Mouse (Mus musculus) forebrain, embryonic 12.5 days (tissue): ENCODE measurements around the gene Cnpy1. TPM values are rescaled to one million over a fixed set of nuclear protein-coding genes. Genes with fewer than 3 reads are reported as not detected.

Experiments used
- ATAC-seq: fragments of 200-750 bp; cut with Nextera tagmentation; 2 replicates; pipeline ENCODE4 v1.8.0; 2017; ENCODE audit warnings: moderate TSS enrichment; ENCODE audit not compliant: low FRiP score
- H3K27ac ChIP-seq: fragments of 300-500 bp; sonication (generic); 2 replicates; pipeline ENCODE4 v1.5.1; 2016; ENCODE audit warnings: mild to moderate bottlenecking
- H3K27me3 ChIP-seq: fragments of 300-500 bp; sonication (generic); 2 replicates; pipeline ENCODE4 v1.6.1; 2016; ENCODE audit warnings: mild to moderate bottlenecking
- H3K36me3 ChIP-seq: fragments of 300-500 bp; sonication (generic); replicated peaks from 2 replicates; pipeline ENCODE4 v1.6.1; 2016; ENCODE audit warnings: mild to moderate bottlenecking
- H3K4me1 ChIP-seq: fragments of 300-500 bp; sonication (generic); 2 replicates; pipeline ENCODE4 v1.6.1; 2016
- H3K4me2 ChIP-seq: fragments of 300-500 bp; sonication (generic); 2 replicates; pipeline ENCODE4 v1.6.1; 2016; ENCODE audit warnings: mild to moderate bottlenecking, moderate library complexity
- H3K4me3 ChIP-seq: fragments of 300-500 bp; sonication (generic); replicated peaks from 2 replicates; pipeline ENCODE4 v1.5.1; 2016; ENCODE audit warnings: mild to moderate bottlenecking
- H3K9ac ChIP-seq: fragments of 300-500 bp; sonication (generic); 2 replicates; pipeline ENCODE4 v1.6.1; 2016; ENCODE audit warnings: mild to moderate bottlenecking
- H3K9me3 ChIP-seq: fragments of 300-500 bp; sonication (generic); 2 replicates; pipeline ENCODE4 v1.6.1; 2016
- WGBS: fragments of 180-500 bp; shearing (Covaris S2); methylation state at CpG from one replicate; pipeline ENCODE4 v1.1.7; 2016; 5-methylcytosine and 5-hydroxymethylcytosine counted together
- polyA plus RNA-seq: library from polyadenylated mRNA; unstranded; fragments of >200 nt; fragmentation: Nextera tagmentation; extraction: Ambion mirVana; gene quantifications from 2 replicates; pipeline ENCODE4 v1.2.1, GENCODE M21; 2016

Cnpy1 gene
- polyA plus RNA-seq, 1 experiment from 2014 or later: 3.2 TPM

DNA sequence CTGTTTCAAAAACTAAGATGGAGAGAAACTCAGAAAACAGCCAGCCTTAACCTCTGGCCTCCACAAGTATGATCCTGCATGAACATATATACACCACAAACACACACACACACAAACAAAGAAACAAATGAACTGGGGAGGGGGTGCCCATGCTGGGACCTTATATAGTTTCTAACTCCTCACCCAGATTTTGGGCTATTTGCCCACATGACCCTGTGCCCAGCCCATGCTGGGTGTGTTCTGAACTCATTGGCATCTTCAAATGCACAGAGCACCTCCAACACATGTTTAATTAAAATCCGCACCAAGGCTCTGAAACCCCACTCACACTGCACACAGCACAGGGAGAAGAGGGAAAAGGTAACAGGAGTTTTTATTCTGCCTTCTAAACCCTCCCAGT lies 14.3 kb upstream of the Cnpy1 start:
- Histone ChIP-seq H3K4me1 (peaks cover 5% of the 10 kb centered on the region; the same call in 1 of the 2 replicates), H3K4me2 (no peak overlapping the region), H3K4me3 (no peak overlapping the region), H3K9me3 (no peaks in the 10 kb centered on the region), H3K27ac (no peak overlapping the region), H3K36me3 (no peaks in the 10 kb centered on the region), H3K27me3 (no peaks in the 10 kb centered on the region), H3K9ac (no peak overlapping the region)
- 87% methylated on average over 1 of the region's 1 CpGs for WGBS
- no peak for ATAC-seq

- H3K27ac ChIP-seq: no peak overlapping the region
- WGBS: 65% methylated on average over 1 of the region's 1 CpGs
- no peaks in the 10 kb centered on the region for H3K27me3 ChIP-seq
These were observed 13.8 kb upstream of the Cnpy1 start for GRCm38 (mm10) chr5:28259385-28259784.

GRCm38 (mm10) chr5:28257816-28258215 lies 12.2 kb upstream of the Cnpy1 start:
- WGBS: 77% methylated on average over 4 of the region's 4 CpGs
- Histone ChIP-seq H3K9me3 (no peaks in the 10 kb centered on the region), H3K27me3 (no peaks in the 10 kb centered on the region), H3K36me3 (no peaks in the 10 kb centered on the region), H3K9ac (no peak overlapping the region), H3K27ac (no peak overlapping the region), H3K4me1 (no peaks in the 10 kb centered on the region), H3K4me3 (no peak overlapping the region), H3K4me2 (no peak overlapping the region)
- ATAC-seq: no peak

More at GRCm38 (mm10) chr5:28259385-28259784, 13.8 kb upstream of the Cnpy1 start:
- Histone ChIP-seq H3K4me2 (no peak overlapping the region), H3K4me1 (peaks cover 5% of the 10 kb centered on the region; the same call in 1 of the 2 replicates), H3K9me3 (no peaks in the 10 kb centered on the region), H3K9ac (no peak overlapping the region), H3K4me3 (no peak overlapping the region), H3K36me3 (no peaks in the 10 kb centered on the region)
- no peak for ATAC-seq

GRCm38 (mm10) chr5:28252999-28253398 lies 7.4 kb upstream of the Cnpy1 start:
- Histone ChIP-seq H3K36me3 (no peaks in the 10 kb centered on the region), H3K27me3 (no peaks in the 10 kb centered on the region), H3K4me1 (peaks cover 8% of the 10 kb centered on the region), H3K4me2 (no peak overlapping the region), H3K27ac (no peak overlapping the region), H3K9ac (no peak overlapping the region), H3K4me3 (no peak overlapping the region), H3K9me3 (no peaks in the 10 kb centered on the region)
- no peak for ATAC-seq
- 89% methylated on average over 4 of the region's 4 CpGs for WGBS

GRCm38 (mm10) chr5:28252260-28252659 lies 6.7 kb upstream of the Cnpy1 start:
- no peaks in the 10 kb centered on the region for H3K9me3 ChIP-seq
- H3K9ac ChIP-seq: no peak overlapping the region
- WGBS: 82% methylated on average over 4 of the region's 4 CpGs
- ATAC-seq: no peak
- H3K27me3 ChIP-seq: no peaks in the 10 kb centered on the region
- H3K27ac ChIP-seq: no peak overlapping the region
- peaks cover 8% of the 10 kb centered on the region for H3K4me1 ChIP-seq
- no peaks in the 10 kb centered on the region for H3K36me3 ChIP-seq
- no peak overlapping the region for H3K4me2 ChIP-seq
- no peak overlapping the region for H3K4me3 ChIP-seq

DNA sequence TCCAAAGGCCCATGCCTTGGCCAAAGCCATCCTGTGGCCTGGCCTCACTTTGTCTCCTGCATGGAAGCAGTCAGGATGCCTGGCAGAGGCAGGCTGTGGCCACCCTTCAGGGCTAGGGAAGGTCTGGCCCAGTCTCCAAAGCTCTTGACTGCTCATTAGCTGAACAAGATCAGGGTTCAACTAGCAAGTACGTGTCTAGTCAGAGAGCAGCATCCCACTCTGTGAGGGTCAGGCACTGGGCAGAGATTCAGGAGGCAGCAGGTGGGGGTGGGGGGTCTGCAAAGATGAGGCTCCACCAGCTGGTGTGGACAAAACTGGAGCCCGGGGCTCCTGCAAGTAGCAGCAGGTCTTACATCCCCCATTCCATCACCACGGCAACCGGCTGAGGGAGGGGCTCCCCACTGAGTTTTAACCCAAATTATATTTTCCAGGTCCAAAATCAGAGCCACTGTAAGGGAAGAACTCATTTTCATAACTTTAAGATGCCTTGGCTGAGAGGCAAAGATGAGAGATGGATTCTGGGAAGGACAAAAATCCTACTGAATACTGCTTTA lies 5.7 kb upstream of the Cnpy1 start:
- Histone ChIP-seq H3K9ac (no peak overlapping the region), H3K4me1 (peaks cover 8% of the 10 kb centered on the region), H3K4me2 (no peak overlapping the region), H3K27ac (no peak overlapping the region), H3K9me3 (no peaks in the 10 kb centered on the region), H3K4me3 (no peak overlapping the region), H3K36me3 (no peaks in the 10 kb centered on the region), H3K27me3 (no peaks in the 10 kb centered on the region)
- WGBS: 38% methylated on average over 4 of the region's 4 CpGs
- no peak for ATAC-seq

DNA sequence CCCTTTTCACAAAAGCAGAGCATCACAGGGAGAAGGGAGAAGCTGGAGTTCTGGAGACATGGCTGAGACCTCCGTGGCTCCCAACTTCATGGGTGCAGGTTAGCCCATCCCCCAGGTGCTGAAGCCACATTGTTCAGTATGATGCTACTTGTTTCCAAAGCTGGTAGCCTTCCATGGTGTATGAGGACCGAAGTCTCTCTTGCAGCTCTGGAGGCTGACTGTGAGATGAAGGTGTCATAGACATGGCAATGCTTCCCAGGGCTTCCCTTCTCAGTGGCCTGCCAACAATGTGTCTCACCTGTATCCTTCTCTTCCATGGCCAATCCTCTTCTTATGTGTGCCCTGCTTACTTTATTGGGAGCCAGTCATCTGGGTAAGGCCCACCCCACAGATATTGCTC lies 4.9 kb upstream of the Cnpy1 start:
- H3K4me2 ChIP-seq: no peak overlapping the region
- H3K9ac ChIP-seq: no peak overlapping the region
- 89% methylated on average over 2 of the region's 2 CpGs for WGBS
- H3K36me3 ChIP-seq: no peaks in the 10 kb centered on the region
- no peak overlapping the region for H3K4me3 ChIP-seq
- H3K4me1 ChIP-seq: peaks cover 8% of the 10 kb centered on the region
- H3K27ac ChIP-seq: no peak overlapping the region
- no peak for ATAC-seq
- no peaks in the 10 kb centered on the region for H3K9me3 ChIP-seq
- no peaks in the 10 kb centered on the region for H3K27me3 ChIP-seq

- 68% methylated on average over 4 of the region's 4 CpGs for WGBS
- Histone ChIP-seq H3K4me2 (no peak overlapping the region), H3K9ac (no peak overlapping the region), H3K4me1 (0 out of 2 replicates have a peak, but pooled peaks cover 3% of the 10 kb centered on the region), H3K9me3 (no peaks in the 10 kb centered on the region), H3K27me3 (no peaks in the 10 kb centered on the region), H3K27ac (no peak overlapping the region), H3K36me3 (no peaks in the 10 kb centered on the region), H3K4me3 (no peak overlapping the region)
- ATAC-seq: no peak
These were observed 485 bp downstream of the Cnpy1 start for GRCm38 (mm10) chr5:28245121-28245520.

DNA sequence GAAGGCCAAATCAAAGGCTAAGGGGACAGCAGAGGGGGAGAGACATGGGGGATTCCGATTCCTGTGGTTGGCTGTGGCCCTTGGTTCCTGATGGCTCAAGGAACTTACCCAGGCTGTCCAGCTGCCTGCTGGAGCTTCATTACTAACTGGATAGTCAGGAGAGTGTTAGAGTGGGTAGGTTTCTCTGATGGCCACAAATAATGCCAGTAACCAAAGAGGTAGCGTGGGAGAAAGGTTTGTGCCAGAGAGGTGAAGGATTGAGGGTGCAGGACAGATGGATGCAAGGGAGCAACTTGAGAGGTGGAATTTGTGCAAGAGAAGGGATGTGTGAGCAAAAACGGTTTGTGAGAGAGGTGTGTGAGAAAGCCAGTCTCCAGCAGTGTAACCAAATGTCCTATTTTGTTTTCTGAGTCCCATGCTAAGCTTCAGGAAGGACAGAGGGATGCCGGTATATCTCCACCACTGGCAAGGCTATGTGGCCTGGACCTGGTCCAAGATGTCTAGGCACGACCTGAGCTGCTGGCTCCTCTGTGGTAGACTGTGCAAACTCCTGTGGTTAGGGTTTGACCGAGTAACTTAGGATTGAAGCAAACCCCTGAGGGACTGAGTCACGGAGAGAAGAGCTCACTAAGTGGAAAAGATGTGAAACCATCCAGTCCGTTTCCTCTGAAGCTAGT lies 2.0 kb downstream of the Cnpy1 start:
- Histone ChIP-seq H3K27me3 (no peaks in the 10 kb centered on the region; the same call in none of the 2 replicates), H3K9me3 (no peaks in the 10 kb centered on the region), H3K4me1 (0 out of 2 replicates have a peak, but pooled peaks cover 3% of the 10 kb centered on the region), H3K9ac (no peak overlapping the region), H3K27ac (no peak overlapping the region), H3K36me3 (no peaks in the 10 kb centered on the region), H3K4me2 (no peak overlapping the region), H3K4me3 (no peak overlapping the region)
- whole genome bisulfite sequencing: 81% methylated on average over 8 of the region's 8 CpGs
- ATAC-seq: no peak

DNA sequence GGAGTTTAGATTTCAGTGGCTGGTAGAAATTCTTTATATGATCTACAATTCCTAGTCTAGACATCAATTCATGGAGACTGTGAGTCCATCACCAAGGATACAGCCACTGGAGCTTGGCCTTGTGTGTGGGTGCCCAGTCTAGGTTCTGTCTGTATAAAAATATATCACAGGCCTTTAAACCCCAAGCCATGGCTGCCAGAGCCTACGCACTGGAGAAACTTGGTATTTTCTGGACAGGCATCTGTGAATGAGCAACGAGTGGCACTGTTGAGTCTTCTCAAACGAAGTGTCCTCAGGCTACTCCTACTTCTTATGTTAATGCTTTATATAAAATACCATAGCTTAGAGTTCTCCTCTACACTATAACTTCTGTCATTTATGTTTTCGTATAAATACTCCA lies 4.2 kb downstream of the Cnpy1 start:
- H3K4me1 ChIP-seq: peaks cover 19% of the 10 kb centered on the region; the same call in 1 of the 2 replicates
- WGBS: 82% methylated on average over 4 of the region's 4 CpGs
- H3K4me3 ChIP-seq: no peak overlapping the region
- H3K27me3 ChIP-seq: peaks cover 4% of the 10 kb centered on the region
- no peaks in the 10 kb centered on the region for H3K36me3 ChIP-seq
- ATAC-seq: no peak
- H3K9ac ChIP-seq: no peak overlapping the region
- no peaks in the 10 kb centered on the region for H3K9me3 ChIP-seq
- H3K27ac ChIP-seq: no peak overlapping the region
- H3K4me2 ChIP-seq: no peak overlapping the region

- Histone ChIP-seq H3K9me3 (no peaks in the 10 kb centered on the region), H3K9ac (no peak overlapping the region), H3K27ac (no peak overlapping the region), H3K27me3 (peaks cover 4% of the 10 kb centered on the region), H3K4me1 (peaks cover 23% of the 10 kb centered on the region), H3K4me3 (no peak overlapping the region), H3K36me3 (no peaks in the 10 kb centered on the region), H3K4me2 (no peak overlapping the region)
- ATAC-seq: no peak
- WGBS: 84% methylated on average over 5 of the region's 5 CpGs
These were observed 5.8 kb downstream of the Cnpy1 start for GRCm38 (mm10) chr5:28239829-28240228.

GRCm38 (mm10) chr5:28238876-28239275 lies 6.7 kb downstream of the Cnpy1 start:
- Histone ChIP-seq H3K27ac (no peak overlapping the region), H3K9me3 (no peaks in the 10 kb centered on the region), H3K36me3 (no peaks in the 10 kb centered on the region), H3K9ac (no peak overlapping the region), H3K4me2 (no peak overlapping the region), H3K27me3 (peaks cover 4% of the 10 kb centered on the region), H3K4me3 (no peak overlapping the region), H3K4me1 (peaks cover 23% of the 10 kb centered on the region)
- 75% methylated on average over 5 of the region's 5 CpGs for WGBS
- no peak for ATAC-seq

GRCm38 (mm10) chr5:28238152-28238551 lies 7.5 kb downstream of the Cnpy1 start:
- H3K27me3 ChIP-seq: peaks cover 4% of the 10 kb centered on the region
- WGBS: 11% methylated on average over 4 of the region's 4 CpGs

More at GRCm38 (mm10) chr5:28238152-28238551, 7.5 kb downstream of the Cnpy1 start:
- H3K9me3 ChIP-seq: no peaks in the 10 kb centered on the region
- H3K4me1 ChIP-seq: peaks cover 23% of the 10 kb centered on the region
- no peak overlapping the region for H3K9ac ChIP-seq
- no peak overlapping the region for H3K4me3 ChIP-seq
- H3K27ac ChIP-seq: no peak overlapping the region
- ATAC-seq: no peak
- no peak overlapping the region for H3K4me2 ChIP-seq
- H3K36me3 ChIP-seq: no peaks in the 10 kb centered on the region
